Mouse (Mus musculus) cerebellum, adult 2 months (tissue): Measurements from ENCODE around the gene Fas.
A peak's percentile ranks its signal among the peaks of the same experiment; 100 is the strongest.

Source experiments
- CTCF ChIP-seq: fragments of 200-500 bp; IDR thresholded peaks from 2 replicates; pipeline ENCODE4 v1.5.1; 2011; ENCODE audit warnings: low read depth, mild to moderate bottlenecking, control low read depth, low read length, moderate library complexity, borderline replicate concordance; ENCODE audit not compliant: insufficient read depth
- POLR2A ChIP-seq: fragments of 200-500 bp; IDR thresholded peaks from 2 replicates; pipeline ENCODE4 v1.6.1; 2011; ENCODE audit warnings: low read length, control low read depth, borderline replicate concordance; ENCODE audit not compliant: insufficient read depth

GRCm38 (mm10) chr19:34244056-34244455, 46.4 kb upstream of the Fas start:
- TF ChIP-seq CTCF (peak; percentile 32; the same call in 1 of the 2 replicates), POLR2A (no peak)
